Mouse (Mus musculus): ENCODE measurements around the gene Txlnb.
"Not testable (repeated sequence)": the region's sequence is repeated elsewhere in the genome, so short reads cannot be mapped to it uniquely, and the experiment has no call there.

Txlnb gene

DNA sequence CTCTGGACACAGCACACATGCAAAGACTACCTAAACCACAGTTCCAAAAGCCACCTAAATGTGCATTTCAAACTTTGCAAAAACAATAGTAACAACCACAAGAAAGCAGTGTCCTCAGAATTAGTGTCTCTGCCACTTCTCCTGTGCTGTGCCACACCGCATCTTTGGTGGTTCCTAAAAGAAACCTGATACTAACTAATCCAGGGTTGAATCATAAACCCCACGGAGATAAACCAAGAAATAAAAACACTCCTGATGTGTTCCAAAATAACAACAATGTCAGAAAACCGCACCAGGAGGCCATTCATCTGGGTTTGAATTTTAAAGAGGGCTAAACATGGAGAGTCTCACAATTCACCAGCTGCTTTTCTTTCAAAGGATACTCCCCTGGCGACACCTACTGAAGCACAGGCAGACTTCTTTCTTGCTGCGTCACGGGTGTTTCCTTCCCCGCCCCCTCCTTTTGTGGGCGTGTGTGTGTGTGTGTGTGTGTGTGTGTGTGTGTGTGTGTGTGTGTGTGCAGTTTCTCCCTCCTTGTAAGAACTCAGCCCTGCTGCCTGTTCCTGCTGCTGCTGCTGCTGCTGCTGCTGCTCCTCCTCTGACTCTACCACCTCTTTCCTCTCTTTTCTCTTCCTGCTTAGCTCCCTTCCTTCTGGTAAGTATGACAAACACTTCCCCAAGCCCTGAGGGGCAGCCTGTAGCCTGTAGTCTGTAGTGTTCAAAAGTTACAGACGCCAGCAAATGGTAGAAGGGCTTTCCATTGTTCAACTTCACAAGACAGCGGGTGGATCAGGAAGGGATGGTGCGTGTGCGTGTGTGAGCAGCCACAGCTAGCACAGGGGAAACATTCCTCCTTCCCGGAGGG lies at the start of gene Txlnb:
Txlnb (plus strand) TSS at position 460 of the 865 bp plus-strand sequence.
- in situ Hi-C loops (cut with MboI, MseI): no loop called here

DNA sequence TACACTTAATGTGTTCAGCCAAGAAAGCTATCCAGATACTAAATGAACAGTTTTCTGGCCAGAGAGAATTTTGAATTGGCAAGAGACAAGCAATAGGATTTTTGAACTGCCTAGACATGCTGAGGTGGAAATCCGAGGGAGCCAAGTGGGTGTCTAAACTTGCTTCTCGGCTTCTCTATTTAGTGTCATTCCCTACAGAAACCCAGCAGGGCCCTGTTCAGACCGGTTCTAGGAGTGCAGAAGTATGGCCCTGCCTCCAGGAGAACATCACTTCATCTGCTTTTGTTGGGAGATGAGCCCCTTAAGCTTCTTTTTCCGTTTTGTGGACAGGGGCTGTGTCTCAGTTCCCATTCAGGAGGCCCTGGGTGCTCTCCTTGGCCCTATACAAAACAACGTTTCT lies 43.5 kb upstream of the Txlnb start:
- in situ Hi-C loops (cut with MboI, MseI): no loop called here

DNA sequence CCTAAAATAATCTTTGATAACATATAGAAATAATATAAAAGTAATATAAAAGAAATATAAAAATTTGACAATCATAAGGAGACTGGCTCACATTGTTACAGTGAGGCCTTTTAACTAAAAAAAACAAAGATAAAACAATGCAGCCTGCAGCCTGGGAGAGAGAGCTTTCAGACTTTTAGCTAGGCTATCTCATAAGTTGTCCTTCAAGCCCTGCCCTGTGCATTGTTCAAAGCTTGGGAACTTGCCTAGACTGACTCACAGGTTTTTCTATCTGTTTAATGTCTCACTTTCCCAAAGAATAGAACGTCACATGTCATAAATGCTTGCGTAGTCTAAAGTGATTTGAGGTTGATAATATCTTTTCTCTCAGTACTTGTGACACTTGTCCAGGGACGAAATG lies 36.3 kb upstream of the Txlnb start:
- in situ Hi-C loops (cut with MboI, MseI): no loop called here

DNA sequence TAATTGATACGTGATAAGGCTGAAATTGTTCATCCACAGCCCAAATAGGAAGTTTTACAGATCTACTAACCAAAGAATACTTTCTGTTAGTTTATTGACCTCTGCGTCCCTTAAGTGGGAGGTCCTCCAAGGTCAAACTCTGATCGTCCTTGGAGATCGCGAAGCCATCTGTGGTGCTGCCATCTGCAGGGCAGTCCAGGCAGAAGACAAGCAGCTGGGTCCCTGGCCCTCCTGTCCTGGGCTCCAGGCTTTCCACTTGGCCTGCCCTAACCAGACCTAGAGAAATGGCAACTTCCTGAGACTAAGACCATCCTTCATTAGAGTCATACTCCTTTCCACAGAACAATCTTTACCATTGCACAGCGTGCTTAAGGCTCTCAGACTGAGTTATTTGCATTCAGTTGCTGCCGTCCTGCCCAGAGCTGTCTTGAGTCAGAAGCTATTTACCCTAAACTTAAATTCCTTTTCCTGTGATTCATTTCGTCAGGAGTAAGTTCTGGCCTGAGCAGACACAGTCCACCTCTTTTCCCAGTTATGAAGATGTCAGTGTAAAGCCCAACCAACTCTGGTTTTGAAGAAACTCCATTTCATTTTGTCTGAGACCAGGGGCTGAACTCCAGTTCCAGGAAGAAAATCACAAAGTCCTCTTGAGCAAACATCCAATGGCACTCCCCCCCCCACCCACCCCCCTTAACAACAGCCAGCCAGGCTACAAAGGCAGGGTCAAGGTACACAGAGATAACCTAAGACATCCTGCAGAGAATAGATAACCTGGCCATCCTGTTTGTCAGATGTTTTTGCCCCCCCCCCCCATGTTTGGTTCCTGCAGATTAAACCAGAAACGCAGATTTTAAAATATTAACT lies 35.0 kb upstream of the Txlnb start:
- in situ Hi-C loops (cut with MboI, MseI): no loop called here

DNA sequence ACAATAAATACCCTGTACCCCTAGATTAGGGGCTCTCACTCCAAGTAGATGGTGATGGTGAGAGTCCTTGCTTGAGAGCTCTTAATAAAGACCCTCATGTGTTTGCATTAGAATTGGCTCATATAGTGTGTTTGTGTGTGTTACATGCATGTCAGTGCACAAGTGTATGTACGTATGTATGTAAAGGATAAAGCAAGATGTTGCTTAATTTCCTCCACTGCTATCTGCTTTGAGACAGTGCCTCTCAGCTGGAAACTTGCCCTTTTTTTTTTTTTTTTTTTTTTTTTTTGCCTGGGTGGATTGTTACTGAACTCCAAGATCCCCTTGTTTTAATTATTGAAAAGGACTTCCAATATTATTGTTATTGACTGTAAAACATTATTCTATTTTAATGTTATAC lies 34.4 kb upstream of the Txlnb start:
- in situ Hi-C loops (cut with MboI, MseI): no loop called here

DNA sequence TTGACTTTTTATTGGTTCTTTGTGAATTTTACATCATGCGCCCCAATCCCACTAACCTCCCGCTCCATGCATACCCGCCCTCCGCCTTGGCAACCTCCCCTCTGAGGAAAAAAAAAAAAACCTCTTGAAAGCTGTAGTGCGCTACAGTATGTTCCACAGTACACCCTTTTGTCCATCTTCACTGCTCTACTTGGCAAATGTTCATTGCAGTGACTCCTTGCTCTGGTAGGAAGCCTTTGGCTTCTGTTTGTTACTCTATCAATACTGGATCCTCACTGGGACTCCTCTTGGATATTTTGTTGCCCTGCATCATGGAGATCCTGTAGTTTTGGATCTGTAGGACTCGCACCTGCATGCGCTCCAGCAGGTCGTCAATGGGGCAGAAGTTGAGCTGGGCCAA lies 33.1 kb upstream of the Txlnb start:
- in situ Hi-C loops (cut with MboI, MseI): no loop called here

DNA sequence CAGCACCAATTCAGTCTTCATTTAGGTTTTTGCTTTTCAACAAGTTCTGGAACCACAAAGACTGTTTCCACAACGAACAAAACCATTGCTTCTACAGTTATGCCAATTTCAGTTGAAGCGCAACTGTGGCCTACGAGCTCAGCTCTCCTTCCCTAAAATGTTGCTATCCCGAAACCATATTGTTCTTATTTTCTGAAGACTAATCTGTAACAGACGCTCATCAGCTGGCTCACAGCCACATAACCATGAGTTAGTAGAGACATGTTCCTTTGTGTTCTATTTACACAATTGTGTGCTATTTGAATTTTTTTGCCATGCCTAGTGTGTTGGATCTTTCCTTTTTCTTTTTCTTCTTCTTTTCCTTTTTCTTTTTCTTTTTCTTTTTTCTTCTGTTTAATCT lies 26.2 kb upstream of the Txlnb start:
- in situ Hi-C loops (cut with MboI, MseI): loop anchor here in 1 of 2 experiments (5.0 kb wide), 1 partner anchor 48 kb away; the partner anchor contains the start of gene Cited2

DNA sequence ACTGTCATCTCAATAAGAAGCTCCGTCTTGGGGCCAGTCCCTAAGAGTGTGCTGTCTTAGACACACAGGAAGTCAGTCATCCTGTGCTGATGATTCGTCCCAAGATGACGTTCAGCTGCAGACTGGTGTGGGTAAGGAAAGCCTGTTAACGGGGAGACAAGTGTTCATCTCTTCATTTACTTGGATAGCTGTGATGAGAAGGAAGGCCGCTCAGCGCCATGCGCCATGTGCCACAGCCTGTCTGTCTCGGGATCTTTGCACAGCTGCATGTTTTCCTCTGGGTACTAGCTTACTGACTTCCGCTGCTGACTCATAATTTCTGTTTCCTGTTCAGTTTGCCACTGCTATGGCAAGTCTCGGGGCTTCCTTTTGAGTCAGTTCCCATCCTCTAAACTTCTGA lies 23.7 kb upstream of the Txlnb start:
- in situ Hi-C loops (cut with MboI, MseI): loop anchor here in 1 of 2 experiments (5.0 kb wide), 1 partner anchor 50 kb away; the partner anchor contains the start of gene Cited2

DNA sequence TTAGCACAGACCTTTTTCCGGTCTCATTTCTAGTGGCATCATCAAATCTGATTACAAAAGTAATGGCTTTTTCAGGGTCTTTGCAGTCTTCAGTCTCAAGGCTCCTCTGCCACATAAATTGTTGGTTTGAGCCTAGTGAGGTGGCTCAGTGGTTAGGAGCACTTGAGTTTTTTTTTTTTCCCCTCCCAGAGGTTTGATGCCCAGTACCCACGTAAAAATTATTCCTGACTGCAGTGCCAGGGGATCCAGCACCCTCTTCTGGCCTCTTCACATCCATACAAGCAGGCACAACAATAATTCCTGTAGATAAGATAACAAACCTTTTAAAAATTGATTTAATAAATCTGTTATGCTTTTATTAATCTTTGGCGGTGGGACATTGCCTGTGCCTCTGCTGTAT lies 21.7 kb upstream of the Txlnb start:
- in situ Hi-C loops (cut with MboI, MseI): loop anchor here in 1 of 2 experiments (5.0 kb wide), 1 partner anchor 52 kb away; the partner anchor contains the start of gene Cited2

DNA sequence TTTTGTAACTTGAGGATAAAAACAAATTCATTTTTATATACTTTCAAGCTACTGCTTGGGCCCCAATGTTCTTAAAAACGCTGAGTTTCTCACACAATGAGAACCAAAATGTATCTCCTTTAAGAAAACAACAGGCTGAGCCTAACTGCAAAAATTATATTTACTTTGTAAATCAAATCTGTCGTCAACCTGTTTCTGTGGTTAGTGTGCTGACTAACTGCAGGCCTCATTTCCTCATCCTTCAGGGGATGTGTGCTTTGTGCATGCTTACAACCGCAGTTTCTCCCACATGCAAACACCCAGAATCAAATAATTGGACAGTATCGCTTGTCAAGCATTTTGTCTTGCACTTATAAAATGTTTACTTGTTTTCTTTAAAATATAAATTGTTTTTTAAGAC lies 20.9 kb upstream of the Txlnb start:
- in situ Hi-C loops (cut with MboI, MseI): no loop called here

DNA sequence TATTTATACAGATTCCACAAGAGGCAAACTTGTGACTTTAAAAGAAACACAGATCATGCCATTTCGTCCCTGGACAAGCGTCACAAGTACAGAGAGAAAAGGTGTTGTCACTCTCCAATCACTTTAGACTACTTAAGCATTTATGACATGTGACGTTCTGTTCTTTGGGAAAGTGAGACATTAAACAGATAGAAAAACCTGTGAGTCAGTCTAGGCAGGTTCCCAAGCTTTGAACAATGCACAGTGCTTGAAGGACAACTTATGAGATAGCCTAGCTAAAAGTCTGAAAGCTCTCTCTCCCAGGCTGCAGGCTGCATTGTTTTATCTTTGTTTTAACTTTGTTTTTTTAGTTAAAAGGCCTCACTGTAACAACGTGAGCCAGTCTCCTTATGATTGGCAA lies 19.3 kb upstream of the Txlnb start:
- in situ Hi-C loops (cut with MboI, MseI): not testable (repeated sequence)

DNA sequence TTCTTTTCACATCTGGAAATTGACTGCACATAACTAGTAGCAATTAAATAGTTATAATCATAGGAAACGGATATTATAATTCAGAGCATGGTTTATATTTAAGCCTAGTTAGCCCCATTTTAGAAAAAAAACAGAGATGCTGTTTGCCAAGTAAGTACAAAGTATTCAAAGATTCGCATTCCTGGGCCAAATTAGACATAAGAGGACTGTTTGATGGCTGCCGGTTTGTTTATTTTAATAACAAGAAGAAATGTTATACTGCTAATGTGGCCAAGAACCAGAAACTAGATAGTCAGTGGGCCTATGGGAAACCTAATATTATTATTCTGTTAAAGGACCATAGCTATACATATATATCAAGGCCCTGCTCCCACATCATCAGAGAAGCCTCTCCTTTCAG lies 9.3 kb upstream of the Txlnb start:
- in situ Hi-C loops (cut with MboI, MseI): loop anchor here (5.0 kb wide), 3 partner anchors 39 to 81 kb away; no protein-coding TSS in a partner anchor

DNA sequence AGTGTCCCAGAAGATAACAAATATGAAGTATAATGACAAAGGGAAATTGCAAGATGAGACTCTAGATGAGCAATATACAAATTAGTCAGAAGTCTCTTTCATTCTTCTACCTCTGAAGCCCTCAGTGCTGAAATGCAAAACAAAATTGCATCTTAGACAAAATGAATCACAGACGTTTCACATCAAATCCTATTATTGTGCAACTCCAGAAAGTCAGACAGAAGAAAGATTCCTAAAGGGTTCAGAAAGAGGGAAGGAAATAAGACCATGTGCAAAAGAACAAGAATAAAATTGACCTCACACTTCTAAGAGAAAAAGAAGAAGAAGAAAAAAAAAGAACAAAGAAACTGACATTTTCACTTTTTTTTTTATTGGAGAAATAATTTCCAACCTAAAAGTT lies 8.1 kb upstream of the Txlnb start:
- in situ Hi-C loops (cut with MboI, MseI): loop anchor here (5.0 kb wide), 3 partner anchors 41 to 79 kb away; no protein-coding TSS in a partner anchor

DNA sequence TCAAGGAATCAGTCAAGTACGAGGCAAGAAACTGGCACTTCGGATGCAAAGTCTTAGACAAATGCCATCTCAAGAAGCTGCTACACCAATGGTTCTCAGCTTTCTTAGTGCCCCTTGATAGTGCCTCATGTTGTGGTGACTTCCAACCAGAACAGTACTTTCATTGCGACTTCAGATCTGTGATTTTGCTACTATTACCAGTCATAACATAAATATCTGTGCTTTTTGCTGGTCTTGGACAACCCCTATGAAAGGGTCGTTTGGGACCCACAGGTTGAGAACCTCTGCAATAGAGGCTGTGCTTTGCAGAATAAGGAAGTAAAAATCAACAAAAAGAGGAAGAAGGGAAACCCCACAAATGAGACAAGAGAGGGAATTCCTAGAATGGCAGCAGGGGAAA lies 7.7 kb upstream of the Txlnb start:
- in situ Hi-C loops (cut with MboI, MseI): loop anchor here (5.0 kb wide), 3 partner anchors 41 to 79 kb away; no protein-coding TSS in a partner anchor

DNA sequence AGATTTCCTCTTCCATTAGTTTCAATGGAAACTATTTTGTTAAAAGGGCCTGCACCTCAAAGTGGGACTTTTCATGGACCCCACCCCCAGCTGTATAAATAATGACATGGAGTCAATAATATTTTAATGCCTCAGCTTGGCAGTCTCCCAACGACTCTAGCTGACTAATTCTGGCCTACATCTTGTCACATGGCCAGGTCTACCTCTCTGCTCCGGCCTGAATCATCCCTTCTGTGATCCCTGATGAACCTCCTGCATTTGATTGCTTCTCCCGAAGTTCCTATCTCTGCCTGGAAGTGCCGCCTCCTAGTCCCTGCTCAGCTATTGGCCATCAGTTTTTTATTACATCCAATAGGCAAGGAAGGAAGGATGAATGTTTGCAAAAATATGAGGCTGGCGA lies 2.1 kb upstream of the Txlnb start:
- in situ Hi-C loops (cut with MboI, MseI): loop anchor here in 1 of 2 experiments (5.0 kb wide), 1 partner anchor 53 kb away; no protein-coding TSS in a partner anchor

DNA sequence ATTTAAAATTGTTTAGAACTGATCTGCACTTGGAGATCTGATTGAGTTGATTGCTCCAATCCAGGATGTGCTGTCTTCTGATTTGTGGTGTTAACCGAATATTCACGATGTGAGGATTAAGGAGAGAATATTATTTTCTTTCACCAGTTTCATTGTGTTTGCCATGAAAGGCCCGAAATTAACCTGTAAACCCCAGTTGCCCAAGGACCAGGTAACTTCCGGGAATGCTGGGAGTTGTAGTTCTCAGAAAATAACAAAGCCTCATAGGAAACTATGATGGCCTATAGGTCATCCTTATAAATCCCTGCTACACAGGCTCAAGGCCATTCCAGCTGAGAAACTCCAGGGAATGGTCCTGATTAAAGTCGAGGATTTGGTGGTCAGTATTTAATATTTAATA lies 1.6 kb upstream of the Txlnb start:
- in situ Hi-C loops (cut with MboI, MseI): loop anchor here in 1 of 2 experiments (5.0 kb wide), 1 partner anchor 53 kb away; no protein-coding TSS in a partner anchor

DNA sequence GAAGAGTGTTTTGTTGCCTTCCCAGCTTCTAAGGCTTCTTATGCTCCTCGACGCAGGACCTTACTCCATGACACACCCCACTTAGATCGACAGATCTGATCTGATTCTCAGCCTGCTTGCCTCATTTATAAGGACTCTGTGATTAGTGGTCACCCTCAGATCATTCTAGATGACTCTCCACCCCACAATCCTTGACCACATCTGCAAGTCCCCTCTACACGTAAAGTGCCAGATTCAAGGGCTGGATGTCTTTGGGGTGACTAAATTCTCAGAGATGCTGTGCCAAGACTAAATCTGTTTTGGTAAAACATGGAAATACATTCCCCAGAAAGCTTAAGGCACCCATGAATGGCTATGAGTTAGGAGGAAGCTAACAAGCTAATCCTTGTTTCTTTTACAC lies 799 bp upstream of the Txlnb start:
- in situ Hi-C loops (cut with MboI, MseI): no loop called here

DNA sequence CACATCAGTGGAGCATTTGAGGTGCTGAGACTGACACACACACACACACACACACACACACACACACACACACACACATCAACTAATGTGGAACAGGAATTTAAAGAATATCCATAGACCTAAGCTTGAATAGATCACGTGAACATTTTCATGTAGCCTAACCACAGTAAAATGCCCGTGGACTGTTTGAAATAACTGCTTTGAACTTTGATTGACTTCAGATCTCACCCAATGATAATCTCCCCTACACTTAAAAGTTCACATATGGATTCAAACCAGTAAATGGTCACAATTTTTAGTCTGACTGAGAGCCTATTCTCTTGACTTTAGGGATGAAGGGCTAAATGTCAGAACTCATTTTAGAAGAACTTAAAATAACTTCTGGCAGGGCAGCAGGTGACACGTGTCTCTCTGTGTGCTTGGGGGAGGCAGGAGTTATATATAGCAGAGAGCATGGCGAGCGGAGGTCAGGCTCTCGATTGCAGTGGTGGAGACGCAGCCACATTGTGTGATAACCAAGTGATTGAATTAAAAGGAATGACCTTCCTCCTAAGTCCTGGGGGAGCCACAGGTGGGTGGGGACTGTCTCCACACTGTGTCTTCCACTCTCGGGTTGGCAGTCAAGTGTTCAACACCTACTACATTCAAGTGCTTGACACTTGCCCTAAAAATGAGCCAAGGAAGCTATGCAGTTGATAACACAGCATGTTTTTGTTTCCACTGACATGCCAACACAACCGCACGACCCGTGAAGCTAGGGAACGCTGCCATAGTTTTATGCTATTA lies 1.0 kb downstream of the Txlnb start:
- in situ Hi-C loops (cut with MboI, MseI): no loop called here

DNA sequence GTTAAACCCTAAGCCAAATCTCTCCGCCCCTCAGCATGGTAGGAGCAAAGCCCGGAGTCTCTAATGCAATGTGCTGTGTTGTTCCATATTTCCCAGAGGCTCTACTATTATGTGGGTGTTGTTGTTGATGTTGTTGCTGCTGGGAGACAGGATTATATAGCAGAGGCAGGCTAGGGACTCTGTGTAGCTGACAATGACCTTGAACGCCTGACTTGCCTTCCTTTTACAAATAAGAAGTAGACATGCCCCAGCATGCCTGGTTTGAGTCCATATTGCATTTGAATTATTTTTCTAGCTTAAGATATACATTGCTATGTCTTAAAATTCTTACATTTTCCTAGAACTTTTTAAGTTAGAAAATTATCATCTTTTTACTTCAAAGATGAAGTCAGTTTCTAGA lies 1.7 kb downstream of the Txlnb start:
- in situ Hi-C loops (cut with MboI, MseI): no loop called here

DNA sequence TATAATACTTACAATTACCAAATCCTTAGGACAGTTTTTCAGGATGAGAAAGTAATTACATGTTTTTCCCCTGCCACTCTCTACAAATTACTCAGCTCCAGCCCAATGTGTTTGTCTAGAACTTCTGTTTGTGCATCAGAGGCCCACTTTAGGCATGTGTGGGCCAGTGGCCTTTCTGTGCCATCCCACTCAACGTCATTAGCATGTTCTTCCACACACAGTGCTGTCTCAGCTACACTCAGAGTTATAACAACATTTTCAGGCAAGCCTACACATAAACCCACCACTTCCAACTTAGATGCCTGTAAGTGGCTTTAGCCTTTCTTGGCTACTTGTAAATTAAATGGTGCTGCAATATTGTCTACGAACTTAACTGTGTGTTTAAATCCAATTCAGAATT lies 5.8 kb downstream of the Txlnb start:
- in situ Hi-C loops (cut with MboI, MseI): no loop called here

DNA sequence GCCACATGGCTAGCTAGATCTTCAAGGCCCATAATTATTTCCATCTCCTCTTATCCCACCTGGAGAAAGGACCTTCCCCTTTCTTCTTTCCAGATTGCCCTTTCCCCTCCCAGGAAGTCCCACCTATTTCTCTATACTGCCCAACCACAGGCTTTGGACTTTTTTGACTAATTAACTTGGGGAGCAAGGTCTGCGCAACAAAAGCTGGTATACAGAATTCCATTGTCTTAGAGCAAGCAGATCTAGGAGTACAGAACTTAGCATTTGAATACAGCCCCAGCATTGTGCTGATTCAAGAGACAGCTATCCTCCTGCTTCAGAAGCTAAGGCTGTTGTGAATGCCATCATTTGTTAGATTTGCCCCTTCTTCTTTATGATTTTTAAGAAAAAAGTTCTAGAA lies 12.5 kb downstream of the Txlnb start:
- in situ Hi-C loops (cut with MboI, MseI): no loop called here
